Mouse (Mus musculus) lung, embryonic 15.5 days (tissue): ENCODE measurements around the gene Phldb3. TPM values are rescaled to one million over a fixed set of nuclear protein-coding genes. Genes with fewer than 3 reads are reported as not detected.

Experiments used
- ATAC-seq: fragments of 200-750 bp; cut with Nextera tagmentation; 2 replicates; pipeline ENCODE4 v1.8.0; 2017; ENCODE audit warnings: moderate number of reproducible peaks, borderline replicate concordance; ENCODE audit not compliant: low FRiP score, low TSS enrichment; ENCODE audit errors: extremely low read depth
- H3K27ac ChIP-seq: fragments of 300-500 bp; sonication (generic); 2 replicates; pipeline ENCODE4 v1.5.1; 2015; ENCODE audit warnings: moderate library complexity, mild to moderate bottlenecking, inconsistent platforms
- H3K27me3 ChIP-seq: fragments of 300-500 bp; sonication (generic); 2 replicates; pipeline ENCODE4 v1.6.1; 2015; ENCODE audit warnings: inconsistent platforms
- H3K36me3 ChIP-seq: fragments of 300-500 bp; sonication (generic); 2 replicates; pipeline ENCODE4 v1.6.1; 2015; ENCODE audit warnings: inconsistent platforms
- H3K4me1 ChIP-seq: fragments of 300-500 bp; sonication (generic); 2 replicates; pipeline ENCODE4 v1.6.1; 2015; ENCODE audit warnings: inconsistent platforms
- H3K4me2 ChIP-seq: fragments of 300-500 bp; sonication (generic); 2 replicates; pipeline ENCODE4 v1.6.1; 2015; ENCODE audit warnings: inconsistent platforms, mild to moderate bottlenecking, moderate library complexity
- H3K4me3 ChIP-seq: fragments of 300-500 bp; sonication (generic); 2 replicates; pipeline ENCODE4 v1.5.1; 2015; ENCODE audit warnings: mild to moderate bottlenecking, inconsistent platforms
- H3K9ac ChIP-seq: fragments of 300-500 bp; sonication (generic); 2 replicates; pipeline ENCODE4 v1.6.1; 2015; ENCODE audit warnings: inconsistent platforms
- H3K9me3 ChIP-seq: fragments of 300-500 bp; sonication (generic); 2 replicates; pipeline ENCODE4 v1.6.1; 2016; ENCODE audit warnings: inconsistent platforms
- WGBS: fragments of 180-500 bp; shearing (Covaris S2); methylation state at CpG from one replicate; pipeline ENCODE4 v1.1.7; 2015; 5-methylcytosine and 5-hydroxymethylcytosine counted together
- polyA plus RNA-seq: library from polyadenylated mRNA; unstranded; fragments of >200 nt; fragmentation: Nextera tagmentation; extraction: Ambion mirVana; gene quantifications from 2 replicates; pipeline ENCODE4 v1.2.1, GENCODE M21; 2015

Gene Phldb3
- polyA plus RNA-seq, 1 experiment from 2014 or later: 0.21 TPM

GRCm38 (mm10) chr7:24640450-24640849 lies 29.9 kb downstream of the Phldb3 start:
- no peak for ATAC-seq

GRCm38 (mm10) chr7:24642491-24642890 lies 31.9 kb downstream of the Phldb3 start:
- Histone ChIP-seq H3K9ac (no peak overlapping the region), H3K9me3 (no peaks in the 10 kb centered on the region), H3K27ac (no peak overlapping the region), H3K4me2 (no peak overlapping the region), H3K36me3 (no peaks in the 10 kb centered on the region), H3K4me1 (peaks cover 12% of the 10 kb centered on the region), H3K4me3 (no peak overlapping the region), H3K27me3 (peaks cover 36% of the 10 kb centered on the region)
- no peak for ATAC-seq
- WGBS: 7% methylated on average over 9 of the region's 9 CpGs

More at GRCm38 (mm10) chr7:24640450-24640849, 29.9 kb downstream of the Phldb3 start:
- 58% methylated on average over 13 of the region's 13 CpGs for WGBS
- Histone ChIP-seq H3K9ac (no peak overlapping the region), H3K4me3 (no peak overlapping the region), H3K27ac (no peak overlapping the region), H3K27me3 (peaks cover 56% of the 10 kb centered on the region), H3K9me3 (no peaks in the 10 kb centered on the region), H3K4me2 (no peak overlapping the region), H3K4me1 (peaks cover 12% of the 10 kb centered on the region), H3K36me3 (no peaks in the 10 kb centered on the region)

GRCm38 (mm10) chr7:24644492-24644891 lies 33.9 kb downstream of the Phldb3 start:
- no peak overlapping the region for H3K4me3 ChIP-seq
- H3K9ac ChIP-seq: no peak overlapping the region
- ATAC-seq: no peak
- no peak overlapping the region for H3K4me2 ChIP-seq
- no peaks in the 10 kb centered on the region for H3K9me3 ChIP-seq
- no peak overlapping the region for H3K27ac ChIP-seq
- 74% methylated on average over 6 of the region's 6 CpGs for WGBS
- H3K36me3 ChIP-seq: no peaks in the 10 kb centered on the region
- H3K27me3 ChIP-seq: peaks cover 20% of the 10 kb centered on the region; the same call in 1 of the 2 replicates
- no peaks in the 10 kb centered on the region for H3K4me1 ChIP-seq

- Histone ChIP-seq H3K27me3 (peaks cover 15% of the 10 kb centered on the region; the same call in 1 of the 2 replicates), H3K9ac (no peak overlapping the region), H3K4me1 (no peaks in the 10 kb centered on the region), H3K36me3 (no peaks in the 10 kb centered on the region), H3K4me3 (no peak overlapping the region), H3K27ac (no peak overlapping the region), H3K4me2 (no peak overlapping the region), H3K9me3 (no peaks in the 10 kb centered on the region)
- 70% methylated on average over 7 of the region's 7 CpGs for WGBS
- ATAC-seq: no peak
Observed at GRCm38 (mm10) chr7:24644996-24645395, 34.4 kb downstream of the Phldb3 start.

GRCm38 (mm10) chr7:24646486-24646885 lies 35.9 kb downstream of the Phldb3 start:
- Histone ChIP-seq H3K27me3 (peaks cover 3% of the 10 kb centered on the region; the same call in 1 of the 2 replicates), H3K4me1 (no peaks in the 10 kb centered on the region), H3K9ac (no peak overlapping the region), H3K4me2 (no peak overlapping the region), H3K4me3 (no peak overlapping the region), H3K36me3 (no peaks in the 10 kb centered on the region), H3K9me3 (no peaks in the 10 kb centered on the region), H3K27ac (no peak overlapping the region)
- WGBS: 63% methylated on average over 7 of the region's 7 CpGs
- ATAC-seq: no peak

- Histone ChIP-seq H3K9ac (no peak overlapping the region), H3K9me3 (no peaks in the 10 kb centered on the region), H3K4me3 (no peak overlapping the region), H3K4me2 (no peak overlapping the region), H3K4me1 (no peaks in the 10 kb centered on the region), H3K27ac (no peak overlapping the region), H3K36me3 (no peaks in the 10 kb centered on the region), H3K27me3 (no peaks in the 10 kb centered on the region)
- no peak for ATAC-seq
- 14% methylated on average over 7 of the region's 7 CpGs for WGBS
Observed at GRCm38 (mm10) chr7:24653681-24654080, 43.1 kb downstream of the Phldb3 start.

GRCm38 (mm10) chr7:24659737-24660357 lies 49.3 kb downstream of the Phldb3 start:
- no peaks in the 10 kb centered on the region for H3K9me3 ChIP-seq
- H3K4me1 ChIP-seq: no peaks in the 10 kb centered on the region
- no peak overlapping the region for H3K27ac ChIP-seq
- H3K4me3 ChIP-seq: no peak overlapping the region
- WGBS: 33% methylated on average over 12 of the region's 12 CpGs
- ATAC-seq: no peak
- no peak overlapping the region for H3K4me2 ChIP-seq
- no peaks in the 10 kb centered on the region for H3K27me3 ChIP-seq
- H3K9ac ChIP-seq: no peak overlapping the region
- H3K36me3 ChIP-seq: no peaks in the 10 kb centered on the region

GRCm38 (mm10) chr7:24661118-24661904 lies 50.7 kb downstream of the Phldb3 start:
- Histone ChIP-seq H3K4me2 (no peak overlapping the region), H3K36me3 (no peaks in the 10 kb centered on the region), H3K9ac (no peak overlapping the region), H3K27me3 (no peaks in the 10 kb centered on the region), H3K4me1 (no peaks in the 10 kb centered on the region), H3K4me3 (no peak overlapping the region), H3K27ac (no peak overlapping the region), H3K9me3 (no peaks in the 10 kb centered on the region)
- ATAC-seq: no peak
- WGBS: 52% methylated on average over 17 of the region's 17 CpGs

GRCm38 (mm10) chr7:24662575-24662974 lies 52.0 kb downstream of the Phldb3 start:
- peak; percentile 35; the same call in 1 of the 2 replicates for ATAC-seq
- Histone ChIP-seq H3K36me3 (no peaks in the 10 kb centered on the region), H3K27me3 (no peaks in the 10 kb centered on the region), H3K4me1 (no peaks in the 10 kb centered on the region), H3K9ac (no peak overlapping the region), H3K27ac (no peak overlapping the region), H3K4me2 (no peak overlapping the region), H3K9me3 (no peaks in the 10 kb centered on the region), H3K4me3 (no peak overlapping the region)
- whole genome bisulfite sequencing: 13% methylated on average over 8 of the region's 8 CpGs

GRCm38 (mm10) chr7:24664301-24664700 lies 53.7 kb downstream of the Phldb3 start:
- no peak for ATAC-seq
- Histone ChIP-seq H3K27me3 (no peaks in the 10 kb centered on the region), H3K36me3 (no peaks in the 10 kb centered on the region), H3K4me3 (no peak overlapping the region), H3K9me3 (no peaks in the 10 kb centered on the region), H3K4me1 (no peaks in the 10 kb centered on the region), H3K4me2 (no peak overlapping the region), H3K27ac (no peak overlapping the region), H3K9ac (no peak overlapping the region)
- WGBS: 34% methylated on average over 8 of the region's 8 CpGs

GRCm38 (mm10) chr7:24664959-24665358 lies 54.4 kb downstream of the Phldb3 start:
- H3K4me3 ChIP-seq: no peak overlapping the region
- no peak overlapping the region for H3K4me2 ChIP-seq
- no peak for ATAC-seq
- H3K9me3 ChIP-seq: no peaks in the 10 kb centered on the region
- H3K4me1 ChIP-seq: no peaks in the 10 kb centered on the region
- no peak overlapping the region for H3K27ac ChIP-seq
- WGBS: 74% methylated on average over 9 of the region's 9 CpGs
- H3K36me3 ChIP-seq: no peaks in the 10 kb centered on the region
- no peak overlapping the region for H3K9ac ChIP-seq
- no peaks in the 10 kb centered on the region for H3K27me3 ChIP-seq

- Histone ChIP-seq H3K27ac (no peak overlapping the region), H3K9ac (no peak overlapping the region), H3K9me3 (no peaks in the 10 kb centered on the region), H3K4me3 (no peak overlapping the region), H3K27me3 (no peaks in the 10 kb centered on the region), H3K4me2 (no peak overlapping the region), H3K4me1 (0 out of 2 replicates have a peak, but pooled peaks cover 4% of the 10 kb centered on the region), H3K36me3 (no peaks in the 10 kb centered on the region)
- 90% methylated on average over 23 of the region's 23 CpGs for WGBS
- ATAC-seq: no peak
Observed at GRCm38 (mm10) chr7:24671944-24672439, 61.4 kb downstream of the Phldb3 start.
